Mouse (Mus musculus) T-cell, adult 2 months (primary cell): ENCODE results near the gene Aoc1.

ENCODE experiments used
- DNase-seq: peaks from one replicate; pipeline ENCODE4 v3.0.0; 2022; ENCODE audit warnings: low spot score

Gene Aoc1

GRCm38 (mm10) chr6:48912033-48912432 lies 39.3 kb downstream of the Aoc1 start:
- peak; percentile 32 for DNase-seq

- DNase-seq: no peak
Observed at GRCm38 (mm10) chr6:48913587-48913986, 40.9 kb downstream of the Aoc1 start.

GRCm38 (mm10) chr6:48929595-48929994 lies 56.9 kb downstream of the Aoc1 start, which contains the start of gene 1600015I10Rik:
Gene 1600015I10Rik (plus strand): TSS chr6:48929895.
- no peak for DNase-seq

- no peak for DNase-seq
Observed at GRCm38 (mm10) chr6:48949596-48949995, 76.9 kb downstream of the Aoc1 start.

GRCm38 (mm10) chr6:48950676-48951075 lies 78.0 kb downstream of the Aoc1 start:
- DNase-seq: no peak

- no peak for DNase-seq
Observed at GRCm38 (mm10) chr6:48951630-48952029, 78.9 kb downstream of the Aoc1 start.

- no peak for DNase-seq
Observed at GRCm38 (mm10) chr6:48953220-48953619, 80.5 kb downstream of the Aoc1 start.

- no peak for DNase-seq
Observed at GRCm38 (mm10) chr6:48954211-48954610, 81.5 kb downstream of the Aoc1 start.

GRCm38 (mm10) chr6:48954946-48955345 lies 82.2 kb downstream of the Aoc1 start:
- DNase-seq: peak; percentile 5

GRCm38 (mm10) chr6:48956785-48957184 lies 84.1 kb downstream of the Aoc1 start:
- no peak for DNase-seq

GRCm38 (mm10) chr6:48958053-48958452 lies 85.4 kb downstream of the Aoc1 start:
- no peak for DNase-seq
